Mouse (Mus musculus) kidney, postnatal 4 days (tissue): Measurements from ENCODE around the gene Slc22a17.

Experiments used
- DNase-seq, 2 experiments: peaks; one replicate each; pipeline ENCODE4 v3.0.0; 2021; ENCODE audit warnings: mixed read lengths in 2 of 2

The Slc22a17 gene

GRCm38 (mm10) chr14:54894296-54895151, 18.4 kb downstream of the Slc22a17 start:
- peak; percentile 75 to 83 for DNase-seq

- peak; percentile 96 to 97 for DNase-seq
Measured at GRCm38 (mm10) chr14:54893651-54894181, 19.2 kb downstream of the Slc22a17 start.

GRCm38 (mm10) chr14:54892200-54892599, 20.7 kb downstream of the Slc22a17 start, which contains the start of gene Pabpn1:
TSS of gene Pabpn1 (plus strand) at chr14:54892500.
- no peak for DNase-seq

- no peak for DNase-seq
Measured at GRCm38 (mm10) chr14:54885309-54885708, 27.6 kb downstream of the Slc22a17 start.

GRCm38 (mm10) chr14:54884022-54884712, 28.8 kb downstream of the Slc22a17 start:
- peak; percentile 28 to 42 for DNase-seq

GRCm38 (mm10) chr14:54883154-54884021, 29.5 kb downstream of the Slc22a17 start, which contains the start of the genes Bcl2l2 and Gm20521:
TSS of gene Bcl2l2 (plus strand) at chr14:54883377.
TSS of gene Gm20521 (plus strand) at chr14:54883441.
- peak; percentile 93 to 96 for DNase-seq

- peak; percentile 73 to 83 for DNase-seq
Measured at GRCm38 (mm10) chr14:54877048-54877715, 35.8 kb downstream of the Slc22a17 start, which contains the start of gene Ppp1r3e. TSS of gene Ppp1r3e (minus strand) at chr14:54877550.

- DNase-seq = peak; percentile 90 to 95
Measured at GRCm38 (mm10) chr14:54876539-54877047, 36.3 kb downstream of the Slc22a17 start.

- no peak for DNase-seq
Measured at GRCm38 (mm10) chr14:54875844-54876538, 36.9 kb downstream of the Slc22a17 start.

- DNase-seq = no peak
Measured at GRCm38 (mm10) chr14:54874165-54874564, 38.8 kb downstream of the Slc22a17 start.

- no peak for DNase-seq
Measured at GRCm38 (mm10) chr14:54870861-54871260, 42.1 kb downstream of the Slc22a17 start, which contains the start of gene Homez. TSS of gene Homez (minus strand) at chr14:54870961.

- no peak for DNase-seq
Measured at GRCm38 (mm10) chr14:54868026-54868425, 44.9 kb downstream of the Slc22a17 start.

GRCm38 (mm10) chr14:54866936-54867335, 46.0 kb downstream of the Slc22a17 start:
- DNase-seq = peak; percentile 42 to 58

GRCm38 (mm10) chr14:54866268-54866667, 46.7 kb downstream of the Slc22a17 start:
- DNase-seq = no peak

GRCm38 (mm10) chr14:54865626-54866025, 47.3 kb downstream of the Slc22a17 start:
- DNase-seq = no peak

- DNase-seq = no peak
Measured at GRCm38 (mm10) chr14:54864313-54865036, 48.5 kb downstream of the Slc22a17 start.

- DNase-seq = peak; percentile 95 to 98
Measured at GRCm38 (mm10) chr14:54863501-54864312, 49.2 kb downstream of the Slc22a17 start.

GRCm38 (mm10) chr14:54860511-54860910, 52.4 kb downstream of the Slc22a17 start:
- peak; percentile 81 to 82 for DNase-seq

- DNase-seq = no peak
Measured at GRCm38 (mm10) chr14:54857891-54858290, 55.0 kb downstream of the Slc22a17 start.
